Mouse (Mus musculus) kidney, postnatal 14 days (tissue): Measurements from ENCODE around the gene Ep400.
"Not testable (repeated sequence)": the region's sequence is repeated elsewhere in the genome, so short reads cannot be mapped to it uniquely, and the experiment has no call there.

Experiments used
- DNase-seq: peaks from one replicate; pipeline ENCODE4 v3.0.0; 2022; ENCODE audit warnings: mixed read lengths

Ep400 gene

GRCm38 (mm10) chr5:110779276-110779997, 8.9 kb upstream of the Ep400 start:
- no peak for DNase-seq

DNA sequence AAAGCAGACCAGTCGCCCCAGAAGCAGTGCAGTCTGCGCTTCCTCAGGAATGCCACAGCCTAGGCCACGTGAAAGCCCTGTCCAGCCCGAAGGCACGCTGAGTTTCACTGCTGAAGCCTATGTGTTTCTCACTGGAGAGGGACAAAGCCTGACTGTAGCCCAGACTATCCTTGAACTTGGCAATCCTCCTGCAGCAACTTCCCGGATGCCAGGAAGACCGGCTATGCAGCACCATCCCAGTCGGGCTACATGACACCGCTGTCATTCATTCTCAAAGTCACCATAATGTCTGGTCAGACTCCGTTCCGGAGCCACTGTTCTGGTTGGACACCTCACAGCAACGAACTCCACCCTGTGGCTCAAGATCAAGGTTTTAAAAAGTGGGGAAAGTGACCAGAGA, 7.7 kb upstream of the Ep400 start:
- DNase-seq = no peak

- no peak for DNase-seq
These were observed 5.6 kb upstream of the Ep400 start for GRCm38 (mm10) chr5:110776141-110776540.

DNA sequence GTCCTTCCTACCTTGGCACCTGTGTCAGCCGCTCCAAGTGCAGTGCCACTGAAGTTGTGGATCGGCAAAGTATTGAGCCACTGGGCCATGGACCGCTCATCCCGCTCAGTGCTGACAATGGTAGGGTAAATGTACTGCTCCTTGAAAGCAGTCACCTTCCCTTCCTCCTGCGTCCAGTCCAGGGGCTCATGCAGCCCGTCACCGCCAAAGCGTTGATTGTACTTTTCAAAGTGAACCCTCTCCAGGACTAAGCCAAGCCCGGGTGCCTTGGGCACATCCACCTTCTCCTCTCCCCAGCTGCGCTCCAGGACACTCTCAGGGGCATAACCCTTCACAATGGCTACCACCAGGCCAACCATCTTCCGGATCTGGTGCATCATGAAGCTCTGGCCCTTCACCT, 4.0 kb upstream of the Ep400 start:
- DNase-seq = no peak

DNA sequence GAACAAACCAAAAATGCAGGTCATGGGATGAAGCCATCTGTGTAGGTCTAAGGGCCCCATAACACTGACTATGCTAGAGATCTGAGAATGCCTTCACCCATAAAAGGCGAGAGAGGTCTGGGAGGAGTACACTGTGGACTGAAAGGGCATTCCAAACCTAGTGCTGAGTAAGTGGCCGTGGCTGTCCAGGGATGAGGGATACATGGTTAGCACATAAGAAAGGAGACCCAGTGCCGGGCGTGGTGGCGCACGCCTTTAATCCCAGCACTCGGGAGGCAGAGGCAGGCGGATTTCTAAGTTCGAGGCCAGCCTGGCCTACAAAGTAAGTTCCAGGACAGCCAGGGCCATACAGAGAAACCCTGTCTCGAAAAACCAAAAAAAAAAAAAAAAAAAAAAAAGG, 2.4 kb upstream of the Ep400 start:
- DNase-seq = not testable (repeated sequence)

- no peak for DNase-seq
These were observed 479 bp downstream of the Ep400 start for GRCm38 (mm10) chr5:110770031-110770445.

DNA sequence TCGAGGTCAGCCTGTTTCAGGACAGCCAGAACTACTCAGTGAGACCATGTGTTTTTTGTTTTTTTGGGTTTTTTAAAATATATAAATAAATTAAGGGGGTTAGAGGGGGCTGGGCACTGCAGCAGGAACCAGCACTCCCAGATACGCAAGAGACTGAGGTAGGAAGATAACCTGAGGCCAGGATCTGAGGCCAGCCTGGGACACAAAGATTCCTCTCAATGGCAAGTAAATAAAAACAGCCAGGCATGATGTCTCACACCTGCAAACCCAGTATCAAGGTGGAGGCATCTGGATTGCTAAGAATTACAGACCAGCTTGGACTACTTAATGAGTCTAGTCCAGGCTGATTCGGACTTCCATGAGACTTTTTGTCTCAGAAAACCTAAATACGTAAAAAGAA, 1.2 kb downstream of the Ep400 start:
- DNase-seq = no peak

DNA sequence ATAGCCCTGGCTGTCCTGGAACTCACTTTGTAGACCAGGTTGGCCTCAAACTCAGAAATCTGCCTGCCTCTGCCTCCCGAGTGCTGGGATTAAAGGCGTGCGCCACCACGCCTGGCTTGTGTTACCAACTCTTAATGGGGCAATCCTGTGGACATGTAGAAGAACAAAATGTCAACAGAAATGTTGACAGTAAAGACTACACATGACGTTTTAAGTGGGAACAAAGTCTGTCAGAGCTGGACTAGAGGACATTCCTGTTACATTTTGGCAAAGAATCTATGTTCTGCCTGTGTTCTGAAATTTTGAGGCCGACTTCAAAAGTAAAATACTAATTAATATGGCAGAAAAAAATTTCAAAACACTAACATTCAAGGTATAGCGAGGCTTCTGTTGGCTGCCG, 6.6 kb downstream of the Ep400 start:
- DNase-seq = no peak

DNA sequence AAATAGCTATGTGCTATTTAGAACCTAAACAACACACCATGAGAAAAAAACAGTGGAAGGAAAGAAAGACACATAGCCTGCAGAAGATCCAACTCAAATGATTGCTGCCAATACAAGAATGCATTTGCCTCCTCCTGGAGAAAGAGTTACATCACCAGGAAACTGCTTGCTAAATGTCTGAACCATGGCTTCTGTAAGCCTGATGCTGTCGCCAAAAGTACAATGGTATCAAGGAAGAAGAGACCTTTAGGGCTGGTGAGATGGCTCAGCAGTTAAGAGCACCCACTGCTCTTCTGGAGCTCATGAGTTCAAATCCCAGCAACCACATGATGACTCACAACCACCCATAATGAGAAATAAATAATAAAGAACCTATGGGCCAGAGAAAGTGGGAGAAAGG, 25.5 kb downstream of the Ep400 start:
- no peak for DNase-seq

GRCm38 (mm10) chr5:110739496-110740275, 30.8 kb downstream of the Ep400 start:
- DNase-seq = no peak

DNA sequence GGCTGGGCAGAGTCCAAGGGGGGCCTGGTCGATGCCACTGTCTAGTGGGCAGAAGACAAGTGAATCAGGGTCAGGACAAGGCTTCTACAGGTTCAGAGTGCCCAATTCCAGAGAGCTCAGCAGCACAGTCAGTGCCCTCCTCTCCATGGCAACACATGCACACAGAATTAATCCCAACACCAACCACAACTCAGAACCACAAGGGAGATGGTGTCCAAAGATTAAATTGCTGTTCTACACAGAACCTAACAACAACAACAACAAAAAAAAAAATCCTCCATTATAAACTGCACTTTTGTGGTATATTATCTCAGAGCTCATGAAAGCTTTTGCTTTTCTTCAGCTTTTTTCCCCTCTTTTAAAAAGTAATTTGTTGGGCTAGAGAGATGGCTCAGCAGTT, 34.9 kb downstream of the Ep400 start:
- DNase-seq = no peak

DNA sequence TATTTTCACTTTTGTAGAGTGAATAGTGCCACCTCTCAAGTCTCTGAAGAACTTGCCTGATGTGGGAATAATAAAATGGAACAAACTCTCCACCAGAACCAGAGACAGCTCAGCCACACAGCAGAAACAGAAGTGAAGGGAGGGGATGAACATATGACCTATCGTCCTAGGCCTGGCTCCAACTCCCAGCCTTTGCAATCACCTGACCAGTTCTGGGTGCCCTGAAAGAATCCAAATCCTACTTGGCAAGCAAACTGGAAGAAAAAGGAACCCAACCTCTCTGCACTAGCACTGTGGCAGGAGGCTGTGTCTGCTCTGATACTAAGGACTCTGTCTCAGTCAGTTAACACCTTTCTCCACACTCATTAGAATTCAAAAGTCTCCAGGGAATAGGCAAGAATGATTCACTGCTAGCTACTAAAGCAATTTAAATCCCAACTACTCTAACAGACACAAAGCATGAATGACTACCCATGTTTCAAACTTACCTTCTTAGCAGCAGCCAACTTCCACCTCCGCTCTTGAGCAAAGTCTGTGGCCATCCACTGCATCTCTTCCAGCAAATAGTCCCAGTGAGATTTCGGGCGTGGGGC, 37.2 kb downstream of the Ep400 start:
- no peak for DNase-seq

- DNase-seq = no peak
These were observed 39.3 kb downstream of the Ep400 start for GRCm38 (mm10) chr5:110731227-110731626.

- no peak for DNase-seq
These were observed 42.7 kb downstream of the Ep400 start for GRCm38 (mm10) chr5:110727850-110728249.

- no peak for DNase-seq
These were observed 47.0 kb downstream of the Ep400 start for GRCm38 (mm10) chr5:110723543-110723942.

DNA sequence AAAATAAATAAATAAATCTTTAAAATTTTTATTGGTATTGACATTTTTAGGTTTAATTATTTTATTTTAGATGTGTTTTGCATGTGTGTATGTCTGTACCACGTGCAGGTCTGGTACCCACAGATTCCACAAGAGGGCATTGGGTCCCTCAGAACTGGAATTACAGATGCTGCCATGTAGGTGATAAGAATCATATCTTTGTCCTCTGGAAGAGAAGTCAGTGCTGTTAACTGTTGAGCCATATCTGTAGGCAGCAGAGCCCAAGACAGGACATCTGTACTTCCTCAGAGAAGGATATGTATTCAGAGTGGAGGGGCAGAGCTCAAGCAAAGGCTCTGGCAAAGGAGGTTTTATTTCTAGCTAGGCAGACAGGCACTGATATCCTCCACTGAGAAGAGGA, 49.1 kb downstream of the Ep400 start:
- DNase-seq = not testable (repeated sequence)

GRCm38 (mm10) chr5:110711455-110711854, 59.1 kb downstream of the Ep400 start:
- no peak for DNase-seq

DNA sequence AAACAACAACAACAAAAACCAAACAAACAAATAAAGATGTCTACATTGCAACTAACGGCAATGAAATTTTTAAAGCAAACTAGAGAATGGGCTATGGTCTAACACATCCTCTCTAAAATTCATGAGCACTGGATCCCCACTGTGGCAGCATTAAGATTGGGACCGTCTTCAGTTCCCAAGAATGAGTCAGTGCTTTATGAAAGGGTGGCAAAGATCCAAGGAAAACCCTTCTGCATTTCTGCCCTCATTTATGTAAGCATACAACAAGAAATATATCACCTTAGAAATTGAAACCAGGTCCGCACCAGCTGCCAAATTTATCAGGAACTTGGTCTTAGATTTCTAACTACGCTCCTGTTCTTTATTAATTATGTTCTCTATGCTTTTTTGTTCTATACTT, 61.3 kb downstream of the Ep400 start:
- DNase-seq = no peak

- DNase-seq = no peak
These were observed 66.5 kb downstream of the Ep400 start for GRCm38 (mm10) chr5:110704004-110704403.

GRCm38 (mm10) chr5:110698617-110699016, 71.9 kb downstream of the Ep400 start:
- DNase-seq = no peak

- DNase-seq = no peak
These were observed 88.5 kb downstream of the Ep400 start for GRCm38 (mm10) chr5:110682041-110682440.

GRCm38 (mm10) chr5:110665486-110666121, 104.9 kb downstream of the Ep400 start:
- no peak for DNase-seq

- no peak for DNase-seq
These were observed 105.7 kb downstream of the Ep400 start for GRCm38 (mm10) chr5:110664750-110665269.
